Mouse (Mus musculus): ENCODE data around the gene Myf5.

- no peak for TF ChIP-seq CTCF (IDR thresholded peaks at IDR 0.05; ENCODE audit: borderline replicate concordance, control insufficient read depth, extremely low read depth, insufficient read depth, low read length, poor library complexity)
- TF ChIP-seq POLR2A (IDR thresholded peaks at IDR 0.05; ENCODE audit: control insufficient read depth, extremely low read depth, insufficient read depth, low read length, poor library complexity), result no peak
These were observed 14.2 kb downstream of the Myf5 start for GRCm38 (mm10) chr10:107471712-107472111.

Data from thymus, adult 2 months (tissue).